Mouse (Mus musculus) liver, embryonic 14.5 days (tissue): Measurements from ENCODE around the gene Coch.

ENCODE experiments used
- CTCF ChIP-seq: IDR thresholded peaks from 2 replicates; pipeline ENCODE4 v1.5.1; 2016; ENCODE audit warnings: antibody characterized with exemption, low read depth, control low read depth
- EP300 ChIP-seq: IDR thresholded peaks from 2 replicates; pipeline ENCODE4 v1.6.1; 2016; ENCODE audit warnings: antibody characterized with exemption, low read depth

DNA sequence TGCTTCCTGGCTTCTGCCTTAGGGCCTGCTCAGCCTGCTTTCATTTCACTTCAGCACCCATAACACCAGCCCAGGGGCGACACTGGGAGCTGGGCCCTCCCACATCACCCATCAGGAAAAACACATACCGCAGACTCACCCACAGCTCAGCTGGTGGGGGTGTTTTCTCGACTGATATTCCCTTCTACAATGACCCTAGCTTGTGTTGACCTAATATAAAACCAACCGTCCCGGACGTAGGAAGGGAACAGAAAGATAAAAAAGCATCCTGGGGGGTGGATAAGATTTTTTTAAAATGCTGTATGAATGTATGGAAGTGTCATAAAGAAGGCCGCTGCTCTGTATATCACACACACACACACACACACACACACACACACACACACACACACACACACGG, 23.7 kb upstream of the Coch start:
- TF ChIP-seq CTCF = no peak
- TF ChIP-seq EP300 = no peak
